Mouse (Mus musculus): ENCODE measurements around the gene Slc9b1. TPM values are rescaled to one million over a fixed set of nuclear protein-coding genes. Genes with fewer than 3 reads are reported as not detected.
A peak's percentile ranks its signal among the peaks of the same experiment; 100 is the strongest.

Gene Slc9b1
- polyA plus RNA-seq, 1 experiment from 2014 or later, result not detected

DNA sequence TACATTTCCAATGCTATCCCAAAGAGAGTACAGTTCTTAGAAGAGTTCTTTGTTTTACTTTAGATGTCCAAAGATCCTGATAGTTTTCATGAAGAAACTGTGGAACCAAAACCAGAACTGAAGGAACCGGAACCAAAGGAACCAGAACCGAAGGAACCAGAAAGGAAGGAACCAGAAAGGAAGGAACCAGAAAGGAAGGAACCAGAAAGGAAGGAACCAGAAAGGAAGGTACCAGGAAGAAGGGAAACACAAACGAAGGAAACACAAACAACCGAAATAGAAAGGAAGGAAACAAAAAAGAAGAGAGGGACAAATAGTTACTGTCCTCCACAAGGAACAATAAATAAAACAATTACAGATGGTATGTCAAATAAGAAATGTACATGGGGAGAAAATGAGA lies 9.6 kb downstream of the Slc9b1 start:
- no peaks in the 10 kb centered on the region for H3K27me3 ChIP-seq (replicated peaks; ENCODE audit: control insufficient read depth, insufficient read depth, low read length)
- WGBS, result 90% methylated on average over 4 of the region's 4 CpGs
- no peak overlapping the region for H3K27ac ChIP-seq (ENCODE audit: low read length)
- H3K4me1 ChIP-seq (replicated peaks; ENCODE audit: control insufficient read depth, insufficient read depth, low read length), result no peaks in the 10 kb centered on the region
- no peak for ATAC-seq
- H3K9me3 ChIP-seq (ENCODE audit: control insufficient read depth, low read length), result no peaks in the 10 kb centered on the region
- no peaks in the 10 kb centered on the region for H3K36me3 ChIP-seq (ENCODE audit: control insufficient read depth, insufficient read depth)
- H3K4me2 ChIP-seq (ENCODE audit: low read length), result no peak overlapping the region
- H3K4me3 ChIP-seq (replicated peaks; ENCODE audit: low read length), result no peak overlapping the region
- no peak overlapping the region for H3K9ac ChIP-seq (replicated peaks; ENCODE audit: low read depth, low read length)

DNA sequence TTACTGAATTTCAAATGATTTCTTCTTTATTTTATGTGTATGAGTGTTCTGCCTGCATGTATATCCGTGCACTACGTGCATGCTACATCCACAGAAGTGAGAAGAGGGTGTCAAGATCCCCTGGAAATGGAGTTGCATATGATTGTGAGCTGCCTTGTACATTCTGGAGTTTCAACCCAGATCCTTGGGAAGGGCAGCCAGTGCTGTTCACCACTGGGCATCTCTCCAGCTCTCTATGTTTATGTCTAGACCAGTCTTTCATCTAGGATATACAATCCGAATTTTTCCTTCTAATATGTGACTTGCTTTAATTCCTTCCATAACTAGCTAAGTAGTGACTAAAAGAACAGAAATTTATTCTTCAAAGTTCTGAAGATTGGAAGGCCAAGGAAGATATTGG lies 28.0 kb downstream of the Slc9b1 start:
- no peaks in the 10 kb centered on the region for H3K36me3 ChIP-seq (ENCODE audit: control insufficient read depth, insufficient read depth)
- no peaks in the 10 kb centered on the region for H3K27me3 ChIP-seq (replicated peaks; ENCODE audit: control insufficient read depth, insufficient read depth, low read length)
- H3K4me3 ChIP-seq (replicated peaks; ENCODE audit: low read length), result no peak overlapping the region
- H3K4me2 ChIP-seq (ENCODE audit: low read length), result no peak overlapping the region
- no peak for ATAC-seq
- no peaks in the 10 kb centered on the region for H3K4me1 ChIP-seq (replicated peaks; ENCODE audit: control insufficient read depth, insufficient read depth, low read length)
- WGBS, result 79% methylated on average over 3 of the region's 3 CpGs
- no peak overlapping the region for H3K27ac ChIP-seq (ENCODE audit: low read length)
- H3K9me3 ChIP-seq (ENCODE audit: control insufficient read depth, low read length), result no peaks in the 10 kb centered on the region
- no peak overlapping the region for H3K9ac ChIP-seq (replicated peaks; ENCODE audit: low read depth, low read length)

DNA sequence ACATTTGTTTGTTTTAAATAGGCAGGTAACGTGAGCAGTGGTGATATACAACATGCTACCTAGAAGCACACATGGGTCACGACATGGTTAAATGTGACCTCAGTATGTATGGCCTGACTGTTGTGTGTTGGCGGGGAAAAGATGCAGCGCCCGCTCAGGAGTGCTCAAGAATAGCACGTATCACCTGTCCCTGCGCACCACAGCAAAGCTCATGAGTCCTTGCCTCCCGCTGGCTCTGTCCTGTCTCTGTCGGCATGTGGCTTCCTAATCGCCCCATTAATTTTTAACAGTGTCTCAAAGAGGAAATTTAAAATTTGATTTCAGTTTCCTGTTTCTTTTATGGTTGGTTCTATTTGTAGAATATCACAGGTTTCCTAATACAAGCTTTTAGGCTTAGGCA lies 29.6 kb downstream of the Slc9b1 start:
- H3K27ac ChIP-seq (ENCODE audit: low read length), result no peak overlapping the region
- no peak overlapping the region for H3K4me3 ChIP-seq (replicated peaks; ENCODE audit: low read length)
- H3K27me3 ChIP-seq (replicated peaks; ENCODE audit: control insufficient read depth, insufficient read depth, low read length), result no peaks in the 10 kb centered on the region
- no peak overlapping the region for H3K9ac ChIP-seq (replicated peaks; ENCODE audit: low read depth, low read length)
- no peaks in the 10 kb centered on the region for H3K36me3 ChIP-seq (ENCODE audit: control insufficient read depth, insufficient read depth)
- no peaks in the 10 kb centered on the region for H3K9me3 ChIP-seq (ENCODE audit: control insufficient read depth, low read length)
- no peaks in the 10 kb centered on the region for H3K4me1 ChIP-seq (replicated peaks; ENCODE audit: control insufficient read depth, insufficient read depth, low read length)
- ATAC-seq, result no peak
- WGBS, result 84% methylated on average over 10 of the region's 10 CpGs
- H3K4me2 ChIP-seq (ENCODE audit: low read length), result no peak overlapping the region

DNA sequence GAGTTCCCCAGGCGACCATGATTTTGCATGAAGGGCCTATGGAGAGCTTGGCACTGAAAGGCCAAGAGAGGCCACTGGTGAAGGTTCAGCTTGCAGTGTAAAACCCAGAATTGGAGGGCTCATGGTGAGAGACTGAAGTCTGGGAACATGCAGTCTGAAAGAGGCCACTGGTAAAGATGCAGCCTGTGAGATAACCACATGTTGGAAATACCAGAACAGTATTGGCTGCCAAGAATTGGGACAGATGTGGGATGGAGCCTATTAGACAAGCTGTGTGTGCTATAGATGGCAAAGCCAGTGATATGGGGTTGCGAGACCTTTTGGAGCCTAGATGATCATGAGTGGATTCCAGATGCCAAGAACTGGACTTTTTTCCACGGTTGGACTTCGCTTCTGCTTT lies 32.0 kb downstream of the Slc9b1 start:
- Histone ChIP-seq H3K9me3 (ENCODE audit: control insufficient read depth, low read length) (no peaks in the 10 kb centered on the region), H3K4me3 (replicated peaks; ENCODE audit: low read length) (no peak overlapping the region), H3K9ac (replicated peaks; ENCODE audit: low read depth, low read length) (no peak overlapping the region), H3K27me3 (replicated peaks; ENCODE audit: control insufficient read depth, insufficient read depth, low read length) (no peaks in the 10 kb centered on the region), H3K27ac (ENCODE audit: low read length) (no peak overlapping the region), H3K4me2 (ENCODE audit: low read length) (no peak overlapping the region), H3K36me3 (ENCODE audit: control insufficient read depth, insufficient read depth) (no peaks in the 10 kb centered on the region), H3K4me1 (replicated peaks; ENCODE audit: control insufficient read depth, insufficient read depth, low read length) (no peaks in the 10 kb centered on the region)
- 97% methylated on average over 4 of the region's 4 CpGs for WGBS
- no peak for ATAC-seq

DNA sequence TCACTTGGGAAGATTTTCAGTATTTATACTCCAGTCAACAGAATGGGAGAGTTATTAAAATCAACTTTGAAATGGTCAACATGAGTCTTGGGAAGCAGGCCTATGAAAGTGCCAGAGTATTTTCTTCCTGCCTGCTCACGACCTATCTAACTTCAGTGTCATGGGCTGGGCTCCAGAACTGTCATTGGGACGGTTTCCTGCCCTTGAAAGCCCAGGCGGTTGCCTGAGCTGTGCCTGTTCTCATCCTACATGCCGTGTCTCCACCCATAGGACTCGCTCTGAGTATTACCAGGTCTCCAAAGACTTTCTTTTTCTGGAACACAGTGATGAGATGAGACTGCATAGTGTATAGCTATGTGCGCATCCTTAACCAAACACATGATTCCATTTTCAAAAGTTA lies 45.4 kb downstream of the Slc9b1 start:
- H3K4me3 ChIP-seq (replicated peaks; ENCODE audit: low read length), result no peak overlapping the region
- WGBS, result 84% methylated on average over 6 of the region's 6 CpGs

DNA sequence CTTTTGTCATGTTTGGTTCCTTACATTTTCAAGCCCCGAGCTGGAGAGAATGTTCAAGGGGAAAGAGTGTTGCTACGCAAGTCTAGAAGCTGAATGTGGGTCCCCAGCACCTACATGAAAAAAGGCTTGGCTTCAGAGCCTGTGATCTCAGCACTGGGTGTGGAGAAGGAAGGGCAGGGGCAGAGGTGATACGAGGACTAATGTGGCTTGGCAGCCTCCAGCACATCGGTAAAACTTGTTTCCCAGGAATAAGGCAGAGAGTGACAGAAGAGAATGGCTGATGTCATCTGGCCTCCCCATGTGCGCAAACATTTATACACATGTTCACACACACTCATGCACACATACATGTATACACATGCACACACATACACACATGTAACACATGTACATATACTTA lies 47.3 kb downstream of the Slc9b1 start:
- Histone ChIP-seq H3K27me3 (replicated peaks; ENCODE audit: control insufficient read depth, insufficient read depth, low read length) (no peaks in the 10 kb centered on the region), H3K36me3 (ENCODE audit: control insufficient read depth, insufficient read depth) (no peaks in the 10 kb centered on the region), H3K27ac (ENCODE audit: low read length) (no peak overlapping the region), H3K9ac (replicated peaks; ENCODE audit: low read depth, low read length) (no peak overlapping the region), H3K4me3 (replicated peaks; ENCODE audit: low read length) (no peak overlapping the region), H3K4me1 (replicated peaks; ENCODE audit: control insufficient read depth, insufficient read depth, low read length) (peaks cover 3% of the 10 kb centered on the region), H3K9me3 (ENCODE audit: control insufficient read depth, low read length) (no peaks in the 10 kb centered on the region), H3K4me2 (ENCODE audit: low read length) (no peak overlapping the region)
- ATAC-seq, result no peak
- 84% methylated on average over 5 of the region's 5 CpGs for WGBS

More for the DNA sequence above, 45.4 kb downstream of the Slc9b1 start:
- no peaks in the 10 kb centered on the region for H3K36me3 ChIP-seq (ENCODE audit: control insufficient read depth, insufficient read depth)
- no peak overlapping the region for H3K9ac ChIP-seq (replicated peaks; ENCODE audit: low read depth, low read length)
- no peak overlapping the region for H3K4me2 ChIP-seq (ENCODE audit: low read length)
- no peaks in the 10 kb centered on the region for H3K4me1 ChIP-seq (replicated peaks; ENCODE audit: control insufficient read depth, insufficient read depth, low read length)
- no peaks in the 10 kb centered on the region for H3K9me3 ChIP-seq (ENCODE audit: control insufficient read depth, low read length)
- no peaks in the 10 kb centered on the region for H3K27me3 ChIP-seq (replicated peaks; ENCODE audit: control insufficient read depth, insufficient read depth, low read length)
- ATAC-seq, result no peak
- no peak overlapping the region for H3K27ac ChIP-seq (ENCODE audit: low read length)

DNA sequence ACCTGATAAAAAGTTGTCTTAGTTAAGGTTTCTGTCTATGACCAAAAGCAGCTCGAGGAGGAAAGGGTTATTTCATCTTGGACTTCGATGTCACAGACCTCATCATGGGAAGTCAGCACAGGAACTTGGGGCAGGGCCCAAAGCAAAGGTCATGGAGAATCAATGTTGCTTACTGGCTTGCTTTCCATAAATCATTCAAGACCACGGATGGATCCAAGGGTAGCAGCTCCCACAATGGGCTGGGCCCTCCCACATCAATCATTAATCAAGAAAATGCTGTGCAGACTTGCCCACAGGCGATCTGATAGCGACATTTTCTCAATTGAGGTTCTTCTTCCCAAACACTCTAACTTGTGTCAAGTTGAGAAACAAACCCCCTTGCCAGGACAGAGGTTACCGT lies 48.3 kb downstream of the Slc9b1 start:
- H3K27ac ChIP-seq (ENCODE audit: low read length), result no peak overlapping the region
- no peak for ATAC-seq
- WGBS, result 72% methylated on average over 6 of the region's 6 CpGs

DNA sequence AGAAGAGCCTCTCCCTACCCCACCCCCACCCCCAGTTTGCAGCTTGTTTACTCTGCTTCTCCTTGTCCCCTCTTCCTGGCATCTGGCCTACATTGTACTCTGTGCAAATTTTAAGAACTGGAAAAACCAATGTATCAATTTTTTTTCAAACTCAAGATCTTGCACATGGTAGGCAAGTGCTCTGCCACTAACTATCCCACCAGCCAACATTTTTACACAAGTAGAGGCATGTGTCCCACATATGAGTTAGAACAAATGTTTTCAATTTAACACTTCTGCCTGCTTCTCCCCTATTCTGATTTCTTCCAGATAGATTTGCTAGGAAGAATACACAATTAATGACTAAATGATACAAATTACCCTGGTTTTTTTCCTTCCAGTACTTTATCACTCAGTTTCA lies 49.3 kb downstream of the Slc9b1 start:
- no peak overlapping the region for H3K27ac ChIP-seq (ENCODE audit: low read length)
- ATAC-seq, result no peak
- H3K27me3 ChIP-seq (replicated peaks; ENCODE audit: control insufficient read depth, insufficient read depth, low read length), result no peaks in the 10 kb centered on the region
- no peaks in the 10 kb centered on the region for H3K9me3 ChIP-seq (ENCODE audit: control insufficient read depth, low read length)
- H3K36me3 ChIP-seq (ENCODE audit: control insufficient read depth, insufficient read depth), result no peaks in the 10 kb centered on the region
- H3K4me1 ChIP-seq (replicated peaks; ENCODE audit: control insufficient read depth, insufficient read depth, low read length), result peaks cover 3% of the 10 kb centered on the region
- H3K9ac ChIP-seq (replicated peaks; ENCODE audit: low read depth, low read length), result no peak overlapping the region
- no peak overlapping the region for H3K4me3 ChIP-seq (replicated peaks; ENCODE audit: low read length)
- no peak overlapping the region for H3K4me2 ChIP-seq (ENCODE audit: low read length)

More for the DNA sequence above, 48.3 kb downstream of the Slc9b1 start:
- H3K36me3 ChIP-seq (ENCODE audit: control insufficient read depth, insufficient read depth), result no peaks in the 10 kb centered on the region
- no peaks in the 10 kb centered on the region for H3K9me3 ChIP-seq (ENCODE audit: control insufficient read depth, low read length)
- H3K4me2 ChIP-seq (ENCODE audit: low read length), result no peak overlapping the region
- no peak overlapping the region for H3K4me3 ChIP-seq (replicated peaks; ENCODE audit: low read length)
- H3K9ac ChIP-seq (replicated peaks; ENCODE audit: low read depth, low read length), result no peak overlapping the region
- H3K27me3 ChIP-seq (replicated peaks; ENCODE audit: control insufficient read depth, insufficient read depth, low read length), result no peaks in the 10 kb centered on the region
- H3K4me1 ChIP-seq (replicated peaks; ENCODE audit: control insufficient read depth, insufficient read depth, low read length), result peaks cover 3% of the 10 kb centered on the region

DNA sequence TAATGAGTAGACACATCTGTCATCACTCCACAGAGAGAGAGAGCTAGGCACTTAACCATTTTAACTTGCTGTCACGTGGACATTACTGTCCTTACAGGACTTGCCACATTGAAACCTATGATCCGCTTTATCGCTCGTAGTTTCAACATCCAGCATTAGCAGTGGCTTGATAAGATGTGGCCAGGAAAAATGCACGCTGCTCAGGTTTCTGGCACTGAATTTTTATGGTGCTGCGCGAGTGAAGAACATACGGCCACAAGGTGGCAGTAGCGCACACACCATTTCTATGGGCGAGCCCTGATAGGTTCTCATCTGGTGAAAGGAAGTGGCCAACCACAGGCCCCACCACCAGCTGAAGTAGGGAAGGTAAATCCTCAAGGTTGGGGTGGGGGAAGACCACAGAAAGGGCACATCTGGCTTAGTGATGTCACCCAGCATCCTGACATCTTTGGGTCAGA lies 54.4 kb downstream of the Slc9b1 start:
- Histone ChIP-seq H3K4me2 (ENCODE audit: low read length) (no peak overlapping the region), H3K4me1 (replicated peaks; ENCODE audit: control insufficient read depth, insufficient read depth, low read length) (peaks cover 8% of the 10 kb centered on the region), H3K9me3 (ENCODE audit: control insufficient read depth, low read length) (no peaks in the 10 kb centered on the region), H3K27me3 (replicated peaks; ENCODE audit: control insufficient read depth, insufficient read depth, low read length) (no peaks in the 10 kb centered on the region), H3K36me3 (ENCODE audit: control insufficient read depth, insufficient read depth) (peaks cover 4% of the 10 kb centered on the region; the same call in 1 of the 2 replicates), H3K27ac (ENCODE audit: low read length) (no peak overlapping the region), H3K4me3 (replicated peaks; ENCODE audit: low read length) (no peak overlapping the region), H3K9ac (replicated peaks; ENCODE audit: low read depth, low read length) (no peak overlapping the region)
- WGBS, result 14% methylated on average over 10 of the region's 10 CpGs
- ATAC-seq, result peak; percentile 80

DNA sequence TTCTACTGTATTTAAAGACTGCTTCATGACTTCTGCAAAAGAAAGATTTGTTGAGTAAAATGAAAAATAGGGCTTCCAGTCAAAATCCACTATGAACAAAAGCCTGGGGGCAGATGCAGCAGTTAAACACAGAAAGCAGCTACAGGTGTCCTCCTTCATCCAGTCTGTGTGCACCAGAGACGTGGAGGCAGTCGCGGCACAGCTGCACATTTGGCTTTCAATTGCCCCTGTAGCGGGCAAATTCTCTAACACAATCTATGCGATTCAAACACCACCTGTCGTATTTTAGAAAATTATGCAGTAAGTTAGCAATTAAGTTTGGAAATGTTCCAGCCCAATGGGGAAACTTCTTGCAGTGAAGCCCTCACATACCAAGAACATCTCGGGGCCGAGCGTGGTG lies 55.4 kb downstream of the Slc9b1 start:
- no peaks in the 10 kb centered on the region for H3K9me3 ChIP-seq (ENCODE audit: control insufficient read depth, low read length)
- peaks cover 4% of the 10 kb centered on the region; the same call in 1 of the 2 replicates for H3K36me3 ChIP-seq (ENCODE audit: control insufficient read depth, insufficient read depth)
- H3K27ac ChIP-seq (ENCODE audit: low read length), result no peak overlapping the region
- H3K9ac ChIP-seq (replicated peaks; ENCODE audit: low read depth, low read length), result no peak overlapping the region
- H3K4me3 ChIP-seq (replicated peaks; ENCODE audit: low read length), result no peak overlapping the region
- peak; percentile 51 for ATAC-seq
- H3K4me1 ChIP-seq (replicated peaks; ENCODE audit: control insufficient read depth, insufficient read depth, low read length), result peaks cover 8% of the 10 kb centered on the region
- WGBS, result 55% methylated on average over 9 of the region's 9 CpGs
- no peak overlapping the region for H3K4me2 ChIP-seq (ENCODE audit: low read length)
- no peaks in the 10 kb centered on the region for H3K27me3 ChIP-seq (replicated peaks; ENCODE audit: control insufficient read depth, insufficient read depth, low read length)
